Mouse (Mus musculus) brain, embryonic 14.5 days (tissue): ENCODE data around the gene Ahcyl1.

Experiments used
- CTCF ChIP-seq: fragments of 200-500 bp; IDR thresholded peaks from 2 replicates; pipeline ENCODE4 v1.5.1; 2012; ENCODE audit warnings: inconsistent platforms, mild to moderate bottlenecking, moderate library complexity, borderline replicate concordance; ENCODE audit not compliant: insufficient read depth, insufficient read length; ENCODE audit errors: extremely low read depth
- POLR2A ChIP-seq: fragments of 200-500 bp; IDR thresholded peaks from 2 replicates; pipeline ENCODE4 v1.6.1; 2012; ENCODE audit warnings: mild to moderate bottlenecking, inconsistent platforms, borderline replicate concordance; ENCODE audit not compliant: poor library complexity, insufficient read depth, insufficient read length, severe bottlenecking; ENCODE audit errors: extremely low read depth

GRCm38 (mm10) chr3:107688236-107688635 lies 8.1 kb downstream of the Ahcyl1 start:
- TF ChIP-seq POLR2A: no peak
- TF ChIP-seq CTCF: no peak
